Mouse (Mus musculus): Measurements from ENCODE around the gene Celf2. TPM values are rescaled to one million over a fixed set of nuclear protein-coding genes. Genes with fewer than 3 reads are reported as not detected.

Celf2 gene
- polyA plus RNA-seq, 1 experiment from 2014 or later = 63.2 TPM

- no peaks in the 10 kb centered on the region for H3K36me3 ChIP-seq
- no peaks in the 10 kb centered on the region for H3K9me3 ChIP-seq (replicated peaks)
- H3K4me1 ChIP-seq (replicated peaks) = no peaks in the 10 kb centered on the region
- ATAC-seq (replicated peaks; ENCODE audit: insufficient number of reproducible peaks, insufficient read depth, low FRiP score, low read depth) = no peak
- H3K27ac ChIP-seq = no peak overlapping the region
- no peak overlapping the region for H3K9ac ChIP-seq
- WGBS = 82% methylated on average over 4 of the region's 4 CpGs
- H3K4me2 ChIP-seq = no peak overlapping the region
- no peak overlapping the region for H3K4me3 ChIP-seq
- no peaks in the 10 kb centered on the region for H3K27me3 ChIP-seq
These were observed 249.7 kb downstream of the Celf2 start for GRCm38 (mm10) chr2:7259616-7260015.

- no peak overlapping the region for H3K27ac ChIP-seq
- H3K36me3 ChIP-seq = no peaks in the 10 kb centered on the region
- H3K9ac ChIP-seq = no peak overlapping the region
- H3K9me3 ChIP-seq (replicated peaks) = no peaks in the 10 kb centered on the region
- H3K4me2 ChIP-seq = no peak overlapping the region
- no peak overlapping the region for H3K4me3 ChIP-seq
- H3K4me1 ChIP-seq (replicated peaks) = no peaks in the 10 kb centered on the region
- no peaks in the 10 kb centered on the region for H3K27me3 ChIP-seq
- ATAC-seq (replicated peaks; ENCODE audit: insufficient number of reproducible peaks, insufficient read depth, low FRiP score, low read depth) = no peak
- WGBS = 84% methylated on average over 1 of the region's 1 CpGs
These were observed 253.3 kb downstream of the Celf2 start for GRCm38 (mm10) chr2:7256023-7256422.

- ATAC-seq (replicated peaks; ENCODE audit: insufficient number of reproducible peaks, insufficient read depth, low FRiP score, low read depth) = no peak
- Histone ChIP-seq H3K9me3 (replicated peaks) (no peaks in the 10 kb centered on the region), H3K4me2 (no peak overlapping the region), H3K36me3 (no peaks in the 10 kb centered on the region), H3K27ac (no peak overlapping the region), H3K9ac (no peak overlapping the region), H3K4me1 (replicated peaks) (peaks cover 1% of the 10 kb centered on the region; the same call in 1 of the 2 replicates), H3K27me3 (no peaks in the 10 kb centered on the region), H3K4me3 (no peak overlapping the region)
- 75% methylated on average over 3 of the region's 3 CpGs for WGBS
These were observed 254.0 kb downstream of the Celf2 start for GRCm38 (mm10) chr2:7255386-7255785.

- Histone ChIP-seq H3K4me1 (replicated peaks) (peaks cover 12% of the 10 kb centered on the region), H3K9me3 (replicated peaks) (no peaks in the 10 kb centered on the region), H3K27me3 (no peaks in the 10 kb centered on the region), H3K4me3 (no peak overlapping the region), H3K4me2 (no peak overlapping the region), H3K36me3 (no peaks in the 10 kb centered on the region), H3K27ac (no peak overlapping the region), H3K9ac (no peak overlapping the region)
- ATAC-seq (replicated peaks; ENCODE audit: insufficient number of reproducible peaks, insufficient read depth, low FRiP score, low read depth) = no peak
- WGBS = 43% methylated on average over 2 of the region's 2 CpGs
These were observed 259.0 kb downstream of the Celf2 start for GRCm38 (mm10) chr2:7250314-7250713.

- no peaks in the 10 kb centered on the region for H3K9me3 ChIP-seq (replicated peaks)
- H3K27ac ChIP-seq = no peak overlapping the region
- H3K4me2 ChIP-seq = no peak overlapping the region
- H3K27me3 ChIP-seq = no peaks in the 10 kb centered on the region
- no peaks in the 10 kb centered on the region for H3K36me3 ChIP-seq
- no peak overlapping the region for H3K4me3 ChIP-seq
- no peak overlapping the region for H3K9ac ChIP-seq
- ATAC-seq (replicated peaks; ENCODE audit: insufficient number of reproducible peaks, insufficient read depth, low FRiP score, low read depth) = no peak
- H3K4me1 ChIP-seq (replicated peaks) = peaks cover 12% of the 10 kb centered on the region
These were observed 260.4 kb downstream of the Celf2 start for GRCm38 (mm10) chr2:7249002-7249401.

GRCm38 (mm10) chr2:7245958-7246774 is 263.2 kb downstream of the Celf2 start:
- Histone ChIP-seq H3K9ac (no peak overlapping the region), H3K27ac (no peak overlapping the region), H3K4me3 (no peak overlapping the region), H3K36me3 (no peaks in the 10 kb centered on the region), H3K4me2 (no peak overlapping the region), H3K9me3 (replicated peaks) (no peaks in the 10 kb centered on the region), H3K4me1 (replicated peaks) (peaks cover 14% of the 10 kb centered on the region), H3K27me3 (no peaks in the 10 kb centered on the region)
- 47% methylated on average over 4 of the region's 4 CpGs for WGBS
- no peak; the same call in 1 of the 2 replicates for ATAC-seq (replicated peaks; ENCODE audit: insufficient number of reproducible peaks, insufficient read depth, low FRiP score, low read depth)

- Histone ChIP-seq H3K4me3 (no peak overlapping the region), H3K9me3 (replicated peaks) (no peaks in the 10 kb centered on the region), H3K4me2 (no peak overlapping the region), H3K36me3 (no peaks in the 10 kb centered on the region), H3K4me1 (replicated peaks) (peaks cover 6% of the 10 kb centered on the region; the same call in 1 of the 2 replicates), H3K9ac (no peak overlapping the region), H3K27ac (no peak overlapping the region), H3K27me3 (no peaks in the 10 kb centered on the region)
- ATAC-seq (replicated peaks; ENCODE audit: insufficient number of reproducible peaks, insufficient read depth, low FRiP score, low read depth) = 0 out of 2 replicates have a peak, but pooled peaks have one; percentile 27
- WGBS = 48% methylated on average over 1 of the region's 1 CpGs
These were observed 267.2 kb downstream of the Celf2 start for GRCm38 (mm10) chr2:7242139-7242538.

- no peaks in the 10 kb centered on the region for H3K27me3 ChIP-seq
- H3K36me3 ChIP-seq = no peaks in the 10 kb centered on the region
- H3K9me3 ChIP-seq (replicated peaks) = no peaks in the 10 kb centered on the region
- H3K4me2 ChIP-seq = no peak overlapping the region
- no peak for ATAC-seq (replicated peaks; ENCODE audit: insufficient number of reproducible peaks, insufficient read depth, low FRiP score, low read depth)
- 60% methylated on average over 4 of the region's 4 CpGs for WGBS
- no peak overlapping the region for H3K9ac ChIP-seq
- no peak overlapping the region for H3K4me3 ChIP-seq
- no peak overlapping the region for H3K27ac ChIP-seq
- H3K4me1 ChIP-seq (replicated peaks) = peaks cover 6% of the 10 kb centered on the region; the same call in 1 of the 2 replicates
These were observed 267.8 kb downstream of the Celf2 start for GRCm38 (mm10) chr2:7241523-7241941.

GRCm38 (mm10) chr2:7237283-7237682 is 272.1 kb downstream of the Celf2 start:
- Histone ChIP-seq H3K4me3 (no peak overlapping the region), H3K27me3 (no peaks in the 10 kb centered on the region), H3K9ac (no peak overlapping the region), H3K9me3 (replicated peaks) (no peaks in the 10 kb centered on the region), H3K36me3 (no peaks in the 10 kb centered on the region), H3K4me2 (no peak overlapping the region), H3K4me1 (replicated peaks) (peaks cover 3% of the 10 kb centered on the region; the same call in 1 of the 2 replicates), H3K27ac (no peak overlapping the region)
- 60% methylated on average over 4 of the region's 4 CpGs for WGBS
- ATAC-seq (replicated peaks; ENCODE audit: insufficient number of reproducible peaks, insufficient read depth, low FRiP score, low read depth) = no peak

GRCm38 (mm10) chr2:7236452-7236851 is 272.9 kb downstream of the Celf2 start:
- Histone ChIP-seq H3K27me3 (no peaks in the 10 kb centered on the region), H3K4me1 (replicated peaks) (no peaks in the 10 kb centered on the region; the same call in 1 of the 2 replicates), H3K27ac (no peak overlapping the region), H3K4me3 (no peak overlapping the region), H3K4me2 (no peak overlapping the region), H3K9me3 (replicated peaks) (no peaks in the 10 kb centered on the region), H3K36me3 (no peaks in the 10 kb centered on the region), H3K9ac (no peak overlapping the region)
- no peak for ATAC-seq (replicated peaks; ENCODE audit: insufficient number of reproducible peaks, insufficient read depth, low FRiP score, low read depth)
- 94% methylated on average over 3 of the region's 3 CpGs for WGBS

- no peaks in the 10 kb centered on the region for H3K9me3 ChIP-seq (replicated peaks)
- H3K4me1 ChIP-seq (replicated peaks) = no peaks in the 10 kb centered on the region
- H3K4me3 ChIP-seq = no peak overlapping the region
- H3K36me3 ChIP-seq = no peaks in the 10 kb centered on the region
- no peak overlapping the region for H3K9ac ChIP-seq
- WGBS = 84% methylated on average over 4 of the region's 4 CpGs
- ATAC-seq (replicated peaks; ENCODE audit: insufficient number of reproducible peaks, insufficient read depth, low FRiP score, low read depth) = no peak
- no peak overlapping the region for H3K27ac ChIP-seq
- no peak overlapping the region for H3K4me2 ChIP-seq
- no peaks in the 10 kb centered on the region for H3K27me3 ChIP-seq
These were observed 274.2 kb downstream of the Celf2 start for GRCm38 (mm10) chr2:7235059-7235741.
